Mouse (Mus musculus) CH12.LX (cell line): Measurements from ENCODE around the gene Arpc5l. TPM values are rescaled to one million over a fixed set of nuclear protein-coding genes. Genes with fewer than 3 reads are reported as not detected.
A peak's percentile ranks its signal among the peaks of the same experiment; 100 is the strongest.

Experiments used
- DNase-seq: peaks from one replicate; pipeline ENCODE4 v3.0.0-alpha.2; 2013; ENCODE audit errors: extremely low read depth
- H3K27ac ChIP-seq: 2 replicates; pipeline ENCODE4 v1.5.1; 2012; ENCODE audit warnings: low read depth, mild to moderate bottlenecking, control low read depth, moderate library complexity; ENCODE audit not compliant: insufficient read depth
- H3K27me3 ChIP-seq: replicated peaks from 2 replicates; pipeline ENCODE3; 2012; ENCODE audit warnings: inconsistent platforms
- H3K36me3 ChIP-seq, 2 experiments: replicated peaks in 1 of 2; 2 replicates each; pipeline versions ENCODE3 to v1.6.1; 2012; ENCODE audit warnings: inconsistent platforms in 1 of 2, low read length in 1 of 2, mild to moderate bottlenecking in 1 of 2, mixed read lengths in 1 of 2, moderate library complexity in 1 of 2; ENCODE audit not compliant: control insufficient read depth in 1 of 2, insufficient read depth in 1 of 2
- H3K4me1 ChIP-seq, 2 experiments: 2 replicates each; pipeline ENCODE4 v1.6.1; 2012; ENCODE audit warnings: inconsistent platforms in 1 of 2, moderate library complexity in 1 of 2; ENCODE audit not compliant: insufficient read depth in 2 of 2, control insufficient read depth in 1 of 2
- H3K4me2 ChIP-seq: 2 replicates; pipeline ENCODE4 v1.6.1; 2012; ENCODE audit warnings: low read depth, mild to moderate bottlenecking, control low read depth; ENCODE audit not compliant: poor library complexity, insufficient read depth, severe bottlenecking
- H3K4me3 ChIP-seq, 3 experiments: fragments of 150-350 bp in 1 of 3; sonication (generic) in 1 of 3; replicated peaks in 1 of 3; 2 replicates each; pipeline versions ENCODE3 to v1.5.1; 2011 to 2012; ENCODE audit warnings: low read depth in 2 of 3, low read length in 2 of 3, mild to moderate bottlenecking in 2 of 3, moderate library complexity in 2 of 3, control low read depth in 1 of 3, improper control_type of control experiment in 1 of 3, inconsistent platforms in 1 of 3, mixed read lengths in 1 of 3; ENCODE audit not compliant: poor library complexity in 1 of 3
- H3K79me2 ChIP-seq: replicated peaks from 2 replicates; pipeline ENCODE4 v1.6.1; 2012; ENCODE audit warnings: mild to moderate bottlenecking, moderate library complexity; ENCODE audit not compliant: control insufficient read depth, poor library complexity, insufficient read depth, severe bottlenecking; ENCODE audit errors: extremely low read depth
- H3K9ac ChIP-seq: 2 replicates; pipeline ENCODE4 v1.6.1; 2012; ENCODE audit warnings: low read depth, mild to moderate bottlenecking, control low read depth, moderate library complexity; ENCODE audit not compliant: insufficient read depth
- H3K9me3 ChIP-seq: replicated peaks from 2 replicates; pipeline ENCODE3; 2012; ENCODE audit warnings: low read length, inconsistent platforms, mixed read lengths
- BHLHE40 ChIP-seq: IDR thresholded peaks from 2 replicates; pipeline ENCODE4 v1.6.1; 2011; ENCODE audit warnings: mild to moderate bottlenecking, low read depth, low read length, improper control_type of control experiment
- CHD1 ChIP-seq: IDR thresholded peaks from 2 replicates; pipeline ENCODE4 v1.6.1; 2012; ENCODE audit warnings: low read depth, low read length, improper control_type of control experiment, inconsistent platforms
- CHD2 ChIP-seq: IDR thresholded peaks from 2 replicates; pipeline ENCODE4 v1.6.1; 2011; ENCODE audit warnings: low read length, improper control_type of control experiment
- CTCF ChIP-seq, 2 experiments: IDR thresholded peaks in 1 of 2; conservative IDR thresholded peaks in 1 of 2; 2 replicates each; pipeline ENCODE4 v1.5.1; 2011 to 2012; ENCODE audit warnings: low read depth in 2 of 2, low read length in 2 of 2, improper control_type of control experiment in 1 of 2, inconsistent platforms in 1 of 2, mild to moderate bottlenecking in 1 of 2, moderate library complexity in 1 of 2
- E2F4 ChIP-seq: IDR thresholded peaks from 2 replicates; pipeline ENCODE4 v1.6.1; 2011; ENCODE audit warnings: low read depth, low read length, improper control_type of control experiment; ENCODE audit not compliant: insufficient replicate concordance
- EP300 ChIP-seq: IDR thresholded peaks from 2 replicates; pipeline ENCODE4 v1.6.1; 2011; ENCODE audit warnings: low read length, improper control_type of control experiment
- ETS1 ChIP-seq: conservative IDR thresholded peaks from 2 replicates; pipeline ENCODE4 v1.6.1; 2012; ENCODE audit warnings: low read depth, mild to moderate bottlenecking, inconsistent platforms, low read length, improper control_type of control experiment, moderate library complexity
- GABPA ChIP-seq: IDR thresholded peaks from 2 replicates; pipeline ENCODE4 v1.6.1; 2012; ENCODE audit warnings: low read depth, low read length, improper control_type of control experiment, inconsistent platforms; ENCODE audit not compliant: insufficient replicate concordance
- IRF4 ChIP-seq: IDR thresholded peaks from 2 replicates; pipeline ENCODE4 v1.6.1; 2014; ENCODE audit warnings: low read depth, mild to moderate bottlenecking, inconsistent platforms, low read length, improper control_type of control experiment
- JUND ChIP-seq: conservative IDR thresholded peaks from 2 replicates; pipeline ENCODE4 v1.6.1; 2011; ENCODE audit warnings: low read depth, low read length, improper control_type of control experiment
- KAT2A ChIP-seq: IDR thresholded peaks from 2 replicates; pipeline ENCODE4 v1.6.1; 2012; ENCODE audit warnings: low read length, improper control_type of control experiment, inconsistent platforms; ENCODE audit not compliant: insufficient replicate concordance
- MAZ ChIP-seq: IDR thresholded peaks from 2 replicates; pipeline ENCODE4 v1.6.1; 2012; ENCODE audit warnings: low read depth, mild to moderate bottlenecking, inconsistent platforms, low read length, improper control_type of control experiment, moderate library complexity
- MEF2A ChIP-seq: IDR thresholded peaks from 2 replicates; pipeline ENCODE4 v1.6.1; 2014; ENCODE audit warnings: low read depth, mild to moderate bottlenecking, inconsistent platforms, low read length, improper control_type of control experiment, borderline replicate concordance
- MXI1 ChIP-seq: IDR thresholded peaks from 2 replicates; pipeline ENCODE4 v1.6.1; 2011; ENCODE audit warnings: mild to moderate bottlenecking, low read depth, low read length, improper control_type of control experiment
- MYC ChIP-seq: IDR thresholded peaks from 2 replicates; pipeline ENCODE4 v1.6.1; 2011; ENCODE audit warnings: low read depth, mild to moderate bottlenecking, improper control_type of control experiment, low read length
- NELFE ChIP-seq: IDR thresholded peaks from 2 replicates; pipeline ENCODE4 v1.6.1; 2011; ENCODE audit warnings: low read depth, low read length, improper control_type of control experiment
- NRF1 ChIP-seq: IDR thresholded peaks from 2 replicates; pipeline ENCODE4 v1.6.1; 2014; ENCODE audit warnings: low read depth, mild to moderate bottlenecking, inconsistent platforms, low read length, improper control_type of control experiment, moderate library complexity
- POLR2AphosphoS2 ChIP-seq: IDR thresholded peaks from 2 replicates; pipeline ENCODE4 v1.6.1; 2011; ENCODE audit warnings: low read depth, low read length, improper control_type of control experiment
- RCOR1 ChIP-seq: conservative IDR thresholded peaks from 2 replicates; pipeline ENCODE4 v1.6.1; 2012; ENCODE audit warnings: low read depth, mild to moderate bottlenecking, inconsistent platforms, low read length, improper control_type of control experiment
- SIN3A ChIP-seq: IDR thresholded peaks from 2 replicates; pipeline ENCODE4 v1.6.1; 2012; ENCODE audit warnings: low read length, improper control_type of control experiment, inconsistent platforms
- TBP ChIP-seq: conservative IDR thresholded peaks from 2 replicates; pipeline ENCODE4 v1.6.1; 2011; ENCODE audit warnings: low read depth, low read length, improper control_type of control experiment
- UBTF ChIP-seq: IDR thresholded peaks from 2 replicates; pipeline ENCODE4 v1.6.1; 2012; ENCODE audit warnings: low read depth, mild to moderate bottlenecking, inconsistent platforms, low read length, improper control_type of control experiment, moderate library complexity
- ZKSCAN1 ChIP-seq: IDR thresholded peaks from 2 replicates; pipeline ENCODE4 v1.6.1; 2012; ENCODE audit warnings: low read depth, inconsistent platforms, low read length, improper control_type of control experiment, borderline replicate concordance
- ZMIZ1 ChIP-seq: IDR thresholded peaks from 2 replicates; pipeline ENCODE4 v1.6.1; 2012; ENCODE audit warnings: low read depth, mild to moderate bottlenecking, inconsistent platforms, low read length, improper control_type of control experiment
- dilution Hi-C: fragments of 300-500 bp; cut with MboI; formaldehyde crosslinking; loops from 2 replicates; pipeline ENCODE4 v1.14.3; 2020; ENCODE audit warnings: low sequenced_read_pairs; ENCODE audit not compliant: extremely low pct_unique_long_range_greater_than_20kb, extremely low pct_ligation_motif_present
- in situ Hi-C: fragments of 300-500 bp; cut with MboI; formaldehyde crosslinking; loops from 3 replicates; pipeline ENCODE4 v1.14.3; 2019; ENCODE audit warnings: low sequenced_read_pairs, low pct_ligation_motif_present, low pct_unique_long_range_greater_than_20kb, mixed read lengths
- polyA plus RNA-seq: library from polyadenylated mRNA; unstranded; fragments of >175 nt; gene quantifications from 2 replicates; pipeline ENCODE4 v1.2.1, GENCODE M21; 2012; ENCODE audit warnings: low read depth; ENCODE audit not compliant: insufficient read length
- total RNA-seq, 2 experiments: library from RNA; depleted of rRNA; stranded (reverse); fragments of 300-350 nt in 1 of 2; fragments of >200 nt in 1 of 2; gene quantifications; 2 replicates each; pipeline ENCODE4 v1.2.3; 2012 to 2014

Gene Arpc5l
- total and polyA plus RNA-seq, 3 experiments, result 139 to 300 (median 212) TPM

DNA sequence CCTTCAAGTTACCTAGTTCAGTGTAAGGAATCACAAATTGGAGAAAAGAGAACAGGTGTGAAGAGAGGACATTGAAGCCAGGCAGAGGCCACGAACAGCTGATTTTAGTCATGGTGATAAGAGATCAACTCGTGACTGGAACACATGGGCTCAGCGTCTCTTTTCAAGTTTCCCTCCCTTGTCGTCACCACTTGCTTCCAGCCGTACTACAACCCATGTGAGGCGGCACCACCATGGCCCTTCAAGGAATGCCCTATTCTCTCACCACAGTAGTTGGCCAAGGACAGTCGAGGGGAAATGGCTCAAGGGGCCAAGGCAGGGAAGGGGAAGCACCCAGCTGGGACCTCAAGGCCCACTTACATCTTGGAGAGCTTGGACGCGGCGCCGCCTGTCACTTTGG is 776 bp upstream of the Arpc5l start:
- TF ChIP-seq ZMIZ1 (no peak), POLR2AphosphoS2 (no peak), CHD2 (no peak), ZKSCAN1 (no peak), UBTF (no peak), RCOR1 (no peak), CTCF (conservative IDR thresholded peaks at IDR 0.05 in 1 of 2, IDR thresholded peaks at IDR 0.05 in 1 of 2; ENCODE audit: low read depth in 2 of 2, low read length in 2 of 2) (no peak), NRF1 (no peak), JUND (no peak), E2F4 (no peak), GABPA (no peak), MXI1 (peak; percentile 3; the same call in 1 of the 2 replicates), MYC (peak; percentile 46; the same call in 1 of the 2 replicates), SIN3A (0 out of 2 replicates have a peak, but pooled peaks have one; percentile 2), NELFE (no peak), BHLHE40 (0 out of 2 replicates have a peak, but pooled peaks have one; percentile 10), KAT2A (no peak), TBP (no peak), ETS1 (no peak), MEF2A (no peak), CHD1 (no peak), MAZ (no peak), EP300 (no peak), IRF4 (no peak)
- Histone ChIP-seq H3K79me2 (peaks cover 54% of the 10 kb centered on the region), H3K9me3 (no peaks in the 10 kb centered on the region), H3K9ac (peak overlapping the region; percentile 98), H3K27me3 (no peaks in the 10 kb centered on the region), H3K4me3 (peak overlapping the region; percentile 94 to 99 (median 97)), H3K4me2 (peak overlapping the region; percentile 89), H3K36me3 (peaks cover 43 to 50% of the 10 kb centered on the region in 2 experiments), H3K4me1 (peaks cover 3 to 34% of the 10 kb centered on the region in 2 experiments), H3K27ac (peak overlapping the region; percentile 72)
- in situ Hi-C loops, result no loop called here
- no peak for DNase-seq
- dilution Hi-C loops, result no loop called here
